Mouse (Mus musculus) hindbrain, embryonic 16.5 days (tissue): Measurements from ENCODE around the gene Eif2ak4. TPM values are rescaled to one million over a fixed set of nuclear protein-coding genes. Genes with fewer than 3 reads are reported as not detected.

Experiments
- ATAC-seq: fragments of 200-750 bp; cut with Nextera tagmentation; 2 replicates; pipeline ENCODE4 v1.8.0; 2017; ENCODE audit warnings: moderate TSS enrichment, moderate library complexity
- H3K27ac ChIP-seq: fragments of 300-500 bp; sonication (generic); 2 replicates; pipeline ENCODE4 v1.5.1; 2014; ENCODE audit warnings: low read depth, mild to moderate bottlenecking, control low read depth, low read length, moderate library complexity
- H3K27me3 ChIP-seq: fragments of 300-500 bp; sonication (generic); replicated peaks from 2 replicates; pipeline ENCODE4 v1.6.1; 2014; ENCODE audit warnings: low read length; ENCODE audit not compliant: control insufficient read depth, insufficient read depth
- H3K36me3 ChIP-seq: fragments of 300-500 bp; sonication (generic); 2 replicates; pipeline ENCODE4 v1.6.1; 2014; ENCODE audit warnings: mild to moderate bottlenecking, low read length, moderate library complexity, mixed read lengths; ENCODE audit not compliant: control insufficient read depth, insufficient read depth
- H3K4me1 ChIP-seq: fragments of 300-500 bp; sonication (generic); 2 replicates; pipeline ENCODE4 v1.6.1; 2014; ENCODE audit warnings: low read depth, low read length; ENCODE audit not compliant: control insufficient read depth, insufficient read depth
- H3K4me2 ChIP-seq: fragments of 300-500 bp; sonication (generic); 2 replicates; pipeline ENCODE4 v1.6.1; 2014; ENCODE audit warnings: mild to moderate bottlenecking, low read length, control low read depth, moderate library complexity
- H3K4me3 ChIP-seq: fragments of 300-500 bp; sonication (generic); 2 replicates; pipeline ENCODE4 v1.5.1; 2014; ENCODE audit warnings: mild to moderate bottlenecking, low read length, control low read depth, moderate library complexity
- H3K9ac ChIP-seq: fragments of 300-500 bp; sonication (generic); 2 replicates; pipeline ENCODE4 v1.6.1; 2014; ENCODE audit warnings: low read depth, mild to moderate bottlenecking, control low read depth, low read length, moderate library complexity
- H3K9me3 ChIP-seq: fragments of 300-500 bp; sonication (generic); 2 replicates; pipeline ENCODE4 v1.6.1; 2014; ENCODE audit warnings: mild to moderate bottlenecking, low read length, moderate library complexity; ENCODE audit not compliant: control insufficient read depth
- WGBS: fragments of 180-500 bp; shearing (Covaris S2); extraction: QIAGEN DNeasy Blood & Tissue Kit; methylation state at CpG from one replicate; pipeline ENCODE4 v1.1.7; 2014; 5-methylcytosine and 5-hydroxymethylcytosine counted together
- polyA plus RNA-seq: library from polyadenylated mRNA; unstranded; fragments of >200 nt; fragmentation: Nextera tagmentation; extraction: Ambion mirVana; gene quantifications from 2 replicates; pipeline ENCODE4 v1.2.1, GENCODE M21; 2015

The Eif2ak4 gene
- polyA plus RNA-seq, 1 experiment from 2014 or later, result 8.3 TPM

- Histone ChIP-seq H3K9ac (no peak overlapping the region), H3K9me3 (no peaks in the 10 kb centered on the region), H3K4me1 (no peaks in the 10 kb centered on the region), H3K4me3 (no peak overlapping the region), H3K36me3 (no peaks in the 10 kb centered on the region), H3K27me3 (no peaks in the 10 kb centered on the region), H3K4me2 (no peak overlapping the region), H3K27ac (no peak overlapping the region)
- ATAC-seq, result no peak
- 95% methylated on average over 5 of the region's 5 CpGs for WGBS
Observed at GRCm38 (mm10) chr2:118399751-118400150, 11.3 kb downstream of the Eif2ak4 start.

- Histone ChIP-seq H3K4me3 (no peak overlapping the region), H3K27ac (no peak overlapping the region), H3K36me3 (no peaks in the 10 kb centered on the region), H3K4me1 (no peaks in the 10 kb centered on the region), H3K4me2 (no peak overlapping the region), H3K9me3 (no peaks in the 10 kb centered on the region), H3K9ac (no peak overlapping the region), H3K27me3 (no peaks in the 10 kb centered on the region)
- 66% methylated on average over 5 of the region's 5 CpGs for WGBS
- 0 out of 2 replicates have a peak, but pooled peaks have one; percentile 41 for ATAC-seq
Observed at GRCm38 (mm10) chr2:118401834-118402727, 13.7 kb downstream of the Eif2ak4 start.

- Histone ChIP-seq H3K4me1 (no peaks in the 10 kb centered on the region), H3K4me3 (no peak overlapping the region), H3K27ac (no peak overlapping the region), H3K9me3 (no peaks in the 10 kb centered on the region), H3K36me3 (no peaks in the 10 kb centered on the region), H3K27me3 (no peaks in the 10 kb centered on the region), H3K9ac (no peak overlapping the region), H3K4me2 (no peak overlapping the region)
- peak; percentile 41; the same call in 1 of the 2 replicates for ATAC-seq
- WGBS, result 75% methylated on average over 5 of the region's 5 CpGs
Observed at GRCm38 (mm10) chr2:118404336-118404735, 15.9 kb downstream of the Eif2ak4 start.

GRCm38 (mm10) chr2:118405568-118405967 lies 17.1 kb downstream of the Eif2ak4 start:
- 84% methylated on average over 4 of the region's 4 CpGs for WGBS
- Histone ChIP-seq H3K9me3 (no peaks in the 10 kb centered on the region), H3K27me3 (no peaks in the 10 kb centered on the region), H3K4me3 (no peak overlapping the region), H3K4me1 (no peaks in the 10 kb centered on the region), H3K9ac (no peak overlapping the region), H3K4me2 (no peak overlapping the region), H3K36me3 (no peaks in the 10 kb centered on the region), H3K27ac (no peak overlapping the region)
- ATAC-seq, result peak; percentile 18; the same call in 1 of the 2 replicates

- WGBS, result 70% methylated on average over 2 of the region's 2 CpGs
- H3K4me3 ChIP-seq, result no peak overlapping the region
- H3K4me2 ChIP-seq, result no peak overlapping the region
- no peak overlapping the region for H3K9ac ChIP-seq
- no peaks in the 10 kb centered on the region for H3K27me3 ChIP-seq
- H3K9me3 ChIP-seq, result no peaks in the 10 kb centered on the region
- H3K27ac ChIP-seq, result no peak overlapping the region
- H3K36me3 ChIP-seq, result no peaks in the 10 kb centered on the region
- no peak for ATAC-seq
- H3K4me1 ChIP-seq, result no peaks in the 10 kb centered on the region
Observed at GRCm38 (mm10) chr2:118406811-118407210, 18.4 kb downstream of the Eif2ak4 start.

GRCm38 (mm10) chr2:118408336-118408895 lies 20.0 kb downstream of the Eif2ak4 start:
- peak; percentile 24; the same call in 1 of the 2 replicates for ATAC-seq
- Histone ChIP-seq H3K9ac (no peak overlapping the region), H3K4me2 (no peak overlapping the region), H3K27ac (no peak overlapping the region), H3K4me1 (no peaks in the 10 kb centered on the region), H3K4me3 (no peak overlapping the region), H3K27me3 (no peaks in the 10 kb centered on the region), H3K9me3 (no peaks in the 10 kb centered on the region), H3K36me3 (0 out of 2 replicates have a peak, but pooled peaks cover 7% of the 10 kb centered on the region)
- 88% methylated on average over 4 of the region's 4 CpGs for WGBS

- H3K4me3 ChIP-seq, result no peak overlapping the region
- no peak overlapping the region for H3K4me2 ChIP-seq
- H3K27me3 ChIP-seq, result no peaks in the 10 kb centered on the region
- H3K27ac ChIP-seq, result no peak overlapping the region
- 92% methylated on average over 11 of the region's 11 CpGs for WGBS
- no peak for ATAC-seq
- H3K36me3 ChIP-seq, result peaks cover 17% of the 10 kb centered on the region; the same call in 1 of the 2 replicates
- no peaks in the 10 kb centered on the region for H3K4me1 ChIP-seq
- no peak overlapping the region for H3K9ac ChIP-seq
- H3K9me3 ChIP-seq, result no peaks in the 10 kb centered on the region
Observed at GRCm38 (mm10) chr2:118412821-118413220, 24.4 kb downstream of the Eif2ak4 start.

GRCm38 (mm10) chr2:118415601-118416355 lies 27.4 kb downstream of the Eif2ak4 start:
- no peaks in the 10 kb centered on the region for H3K27me3 ChIP-seq
- no peak for ATAC-seq
- 95% methylated on average over 6 of the region's 6 CpGs for WGBS
- no peak overlapping the region for H3K27ac ChIP-seq
- H3K4me1 ChIP-seq, result no peaks in the 10 kb centered on the region
- peaks cover 19% of the 10 kb centered on the region; the same call in 1 of the 2 replicates for H3K36me3 ChIP-seq
- no peaks in the 10 kb centered on the region for H3K9me3 ChIP-seq
- no peak overlapping the region for H3K4me3 ChIP-seq
- H3K4me2 ChIP-seq, result no peak overlapping the region
- no peak overlapping the region for H3K9ac ChIP-seq

- H3K9ac ChIP-seq, result no peak overlapping the region
- no peaks in the 10 kb centered on the region for H3K9me3 ChIP-seq
- no peak for ATAC-seq
- no peak overlapping the region for H3K4me3 ChIP-seq
- H3K4me1 ChIP-seq, result no peaks in the 10 kb centered on the region
- peaks cover 23% of the 10 kb centered on the region; the same call in 1 of the 2 replicates for H3K36me3 ChIP-seq
- 90% methylated on average over 4 of the region's 4 CpGs for WGBS
- H3K27ac ChIP-seq, result no peak overlapping the region
- no peak overlapping the region for H3K4me2 ChIP-seq
- H3K27me3 ChIP-seq, result no peaks in the 10 kb centered on the region
Observed at GRCm38 (mm10) chr2:118418076-118418475, 29.7 kb downstream of the Eif2ak4 start.
